Mouse (Mus musculus): ENCODE measurements around the gene Cacna2d2. TPM values are rescaled to one million over a fixed set of nuclear protein-coding genes. Genes with fewer than 3 reads are reported as not detected.
A peak's percentile ranks its signal among the peaks of the same experiment; 100 is the strongest.
"Not testable (repeated sequence)": the region's sequence is repeated elsewhere in the genome, so short reads cannot be mapped to it uniquely, and the experiment has no call there.

Gene Cacna2d2
- total and polyA plus RNA-seq, 2 experiments: not detected

- TF ChIP-seq CTCF (IDR thresholded peaks at IDR 0.05; ENCODE audit: low read depth, low read length) (no peak), POLR2A (IDR thresholded peaks at IDR 0.05; ENCODE audit: extremely low read depth, insufficient read depth, low read length) (peak; percentile 83)
- DNase-seq (ENCODE audit: extremely low read depth, low read depth, low spot score): peak; percentile 91
- peaks cover 17% of the 10 kb centered on the region for H3K4me1 ChIP-seq (ENCODE audit: control insufficient read depth, insufficient read depth, low read length)
- peak overlapping the region; percentile 62 for H3K27ac ChIP-seq (replicated peaks; ENCODE audit: insufficient read depth, low read depth, low read length)
- H3K4me3 ChIP-seq (ENCODE audit: insufficient read depth, low read depth, low read length): peak overlapping the region; percentile 62
- no peaks in the 10 kb centered on the region for H3K27me3 ChIP-seq (ENCODE audit: control insufficient read depth, insufficient read depth, low read length)
- WGBS: under 1% methylated on average over 53 of the region's 53 CpGs
- H3K9ac ChIP-seq (ENCODE audit: low read depth, low read length): peak overlapping the region; percentile 74
- peaks cover 22% of the 10 kb centered on the region for H3K36me3 ChIP-seq (ENCODE audit: control insufficient read depth, insufficient read depth, low read length)
- H3K79me2 ChIP-seq (ENCODE audit: control insufficient read depth, insufficient read depth, low read length): no peaks in the 10 kb centered on the region; the same call in 1 of the 2 replicates
Measured at GRCm38 (mm10) chr9:107554319-107554825, 155.0 kb downstream of the Cacna2d2 start.

DNA sequence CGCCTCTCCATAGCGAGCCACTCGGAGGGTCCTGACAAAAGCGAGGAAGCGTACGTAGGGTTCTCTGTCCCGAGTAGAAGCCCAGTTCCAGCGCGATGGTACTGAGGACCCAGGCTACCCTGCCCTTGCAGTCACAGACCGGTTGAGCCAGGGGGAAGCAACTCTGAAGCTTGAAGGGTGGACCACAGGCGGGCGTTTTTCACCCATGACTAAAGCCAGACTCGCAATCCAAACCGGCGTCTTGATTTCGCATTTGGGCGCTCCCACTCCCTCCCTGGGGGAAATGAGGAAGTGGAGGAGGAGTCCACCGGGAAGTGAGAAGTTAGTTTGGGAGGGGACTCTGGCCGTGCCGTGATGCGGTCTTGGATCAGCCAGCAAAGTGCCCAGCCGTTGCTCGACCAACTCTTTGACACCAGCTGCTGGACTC is 155.6 kb downstream of the Cacna2d2 start:
- under 1% methylated on average over 23 of the region's 23 CpGs for WGBS
- Histone ChIP-seq H3K4me3 (ENCODE audit: insufficient read depth, low read depth, low read length) (peak overlapping the region; percentile 56), H3K9ac (ENCODE audit: low read depth, low read length) (peak overlapping the region; percentile 68), H3K4me1 (ENCODE audit: control insufficient read depth, insufficient read depth, low read length) (peaks cover 17% of the 10 kb centered on the region), H3K27ac (replicated peaks; ENCODE audit: insufficient read depth, low read depth, low read length) (peak overlapping the region; percentile 62), H3K79me2 (ENCODE audit: control insufficient read depth, insufficient read depth, low read length) (no peaks in the 10 kb centered on the region; the same call in 1 of the 2 replicates), H3K36me3 (ENCODE audit: control insufficient read depth, insufficient read depth, low read length) (peaks cover 25% of the 10 kb centered on the region), H3K27me3 (ENCODE audit: control insufficient read depth, insufficient read depth, low read length) (no peaks in the 10 kb centered on the region)
- TF ChIP-seq POLR2A (IDR thresholded peaks at IDR 0.05; ENCODE audit: extremely low read depth, insufficient read depth, low read length): no peak
- TF ChIP-seq CTCF (IDR thresholded peaks at IDR 0.05; ENCODE audit: low read depth, low read length): no peak
- no peak for DNase-seq (ENCODE audit: extremely low read depth, low read depth, low spot score)

DNA sequence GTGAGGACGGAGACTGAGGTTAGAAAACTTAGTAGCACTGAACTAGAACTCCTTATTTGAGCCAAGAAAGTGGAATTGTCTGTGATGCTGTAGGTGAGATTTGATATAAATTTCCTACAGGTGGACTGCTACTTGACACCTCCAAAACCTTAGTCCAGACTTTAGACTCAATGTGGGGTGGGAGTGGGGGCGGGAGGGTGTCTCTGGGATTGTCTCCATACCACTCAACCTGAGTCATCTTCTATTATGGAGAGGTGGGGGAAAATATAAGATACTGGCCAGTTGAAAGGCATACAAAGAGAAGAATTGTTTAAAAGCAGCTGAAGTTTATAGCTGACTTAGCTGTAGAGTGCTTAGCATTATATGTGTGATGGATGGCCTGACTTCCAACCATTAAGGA is 156.3 kb downstream of the Cacna2d2 start:
- no peak for TF ChIP-seq CTCF (IDR thresholded peaks at IDR 0.05; ENCODE audit: low read depth, low read length)
- TF ChIP-seq POLR2A (IDR thresholded peaks at IDR 0.05; ENCODE audit: extremely low read depth, insufficient read depth, low read length): no peak
- Histone ChIP-seq H3K27me3 (ENCODE audit: control insufficient read depth, insufficient read depth, low read length) (no peaks in the 10 kb centered on the region), H3K36me3 (ENCODE audit: control insufficient read depth, insufficient read depth, low read length) (peaks cover 28% of the 10 kb centered on the region), H3K9ac (ENCODE audit: low read depth, low read length) (peak overlapping the region; percentile 68; the same call in 1 of the 2 replicates), H3K27ac (replicated peaks; ENCODE audit: insufficient read depth, low read depth, low read length) (peak overlapping the region; percentile 62), H3K4me3 (ENCODE audit: insufficient read depth, low read depth, low read length) (peak overlapping the region; percentile 56), H3K4me1 (ENCODE audit: control insufficient read depth, insufficient read depth, low read length) (peaks cover 17% of the 10 kb centered on the region), H3K79me2 (ENCODE audit: control insufficient read depth, insufficient read depth, low read length) (no peaks in the 10 kb centered on the region; the same call in 1 of the 2 replicates)
- no peak for DNase-seq (ENCODE audit: extremely low read depth, low read depth, low spot score)
- 33% methylated on average over 2 of the region's 2 CpGs for WGBS

- Histone ChIP-seq H3K27ac (replicated peaks; ENCODE audit: insufficient read depth, low read depth, low read length) (no peak overlapping the region), H3K36me3 (ENCODE audit: control insufficient read depth, insufficient read depth, low read length) (peaks cover 32% of the 10 kb centered on the region), H3K9ac (ENCODE audit: low read depth, low read length) (no peak overlapping the region), H3K4me1 (ENCODE audit: control insufficient read depth, insufficient read depth, low read length) (peaks cover 14% of the 10 kb centered on the region), H3K27me3 (ENCODE audit: control insufficient read depth, insufficient read depth, low read length) (no peaks in the 10 kb centered on the region), H3K4me3 (ENCODE audit: insufficient read depth, low read depth, low read length) (no peak overlapping the region), H3K79me2 (ENCODE audit: control insufficient read depth, insufficient read depth, low read length) (no peaks in the 10 kb centered on the region; the same call in 1 of the 2 replicates)
- no peak for TF ChIP-seq CTCF (IDR thresholded peaks at IDR 0.05; ENCODE audit: low read depth, low read length)
- TF ChIP-seq POLR2A (IDR thresholded peaks at IDR 0.05; ENCODE audit: extremely low read depth, insufficient read depth, low read length): no peak
- 66% methylated on average over 3 of the region's 3 CpGs for WGBS
- DNase-seq (ENCODE audit: extremely low read depth, low read depth, low spot score): no peak
Measured at GRCm38 (mm10) chr9:107556346-107556745, 156.9 kb downstream of the Cacna2d2 start.

- peaks cover 27% of the 10 kb centered on the region for H3K36me3 ChIP-seq (ENCODE audit: control insufficient read depth, insufficient read depth, low read length)
- TF ChIP-seq CTCF (IDR thresholded peaks at IDR 0.05; ENCODE audit: low read depth, low read length) (no peak), POLR2A (IDR thresholded peaks at IDR 0.05; ENCODE audit: extremely low read depth, insufficient read depth, low read length) (peak; percentile 53; the same call in 1 of the 2 replicates)
- under 1% methylated on average over 46 of the region's 46 CpGs for WGBS
- H3K79me2 ChIP-seq (ENCODE audit: control insufficient read depth, insufficient read depth, low read length): peaks cover 9% of the 10 kb centered on the region; the same call in 1 of the 2 replicates
- peaks cover 21% of the 10 kb centered on the region for H3K4me1 ChIP-seq (ENCODE audit: control insufficient read depth, insufficient read depth, low read length)
- H3K9ac ChIP-seq (ENCODE audit: low read depth, low read length): peak within 1 kb of the TSS; percentile 89
- no peaks in the 10 kb centered on the region for H3K27me3 ChIP-seq (ENCODE audit: control insufficient read depth, insufficient read depth, low read length)
- DNase-seq (ENCODE audit: extremely low read depth, low read depth, low spot score): peak; percentile 97
- H3K4me3 ChIP-seq (ENCODE audit: insufficient read depth, low read depth, low read length): peak within 1 kb of the TSS; percentile 79
- H3K27ac ChIP-seq (replicated peaks; ENCODE audit: insufficient read depth, low read depth, low read length): peak within 1 kb of the TSS; percentile 80
Measured at GRCm38 (mm10) chr9:107563029-107563581, 163.7 kb downstream of the Cacna2d2 start, which contains the start of gene Tusc2. Gene Tusc2, plus strand, starts transcription at chr9:107563255.

GRCm38 (mm10) chr9:107565556-107565955 is 166.1 kb downstream of the Cacna2d2 start:
- peak overlapping the region; percentile 12 for H3K27ac ChIP-seq (replicated peaks; ENCODE audit: insufficient read depth, low read depth, low read length)
- WGBS: 59% methylated on average over 5 of the region's 5 CpGs
- H3K36me3 ChIP-seq (ENCODE audit: control insufficient read depth, insufficient read depth, low read length): peaks cover 11% of the 10 kb centered on the region
- peaks cover 29% of the 10 kb centered on the region for H3K4me1 ChIP-seq (ENCODE audit: control insufficient read depth, insufficient read depth, low read length)
- H3K27me3 ChIP-seq (ENCODE audit: control insufficient read depth, insufficient read depth, low read length); DNase-seq (ENCODE audit: extremely low read depth, low read depth, low spot score); H3K4me3 ChIP-seq (ENCODE audit: insufficient read depth, low read depth, low read length); H3K9ac ChIP-seq (ENCODE audit: low read depth, low read length): not testable (repeated sequence)
- H3K79me2 ChIP-seq (ENCODE audit: control insufficient read depth, insufficient read depth, low read length): peaks cover 24% of the 10 kb centered on the region; the same call in 1 of the 2 replicates
